9 mouse cellular contexts compared by ENCODE assay signal in the genomic region with DNA sequence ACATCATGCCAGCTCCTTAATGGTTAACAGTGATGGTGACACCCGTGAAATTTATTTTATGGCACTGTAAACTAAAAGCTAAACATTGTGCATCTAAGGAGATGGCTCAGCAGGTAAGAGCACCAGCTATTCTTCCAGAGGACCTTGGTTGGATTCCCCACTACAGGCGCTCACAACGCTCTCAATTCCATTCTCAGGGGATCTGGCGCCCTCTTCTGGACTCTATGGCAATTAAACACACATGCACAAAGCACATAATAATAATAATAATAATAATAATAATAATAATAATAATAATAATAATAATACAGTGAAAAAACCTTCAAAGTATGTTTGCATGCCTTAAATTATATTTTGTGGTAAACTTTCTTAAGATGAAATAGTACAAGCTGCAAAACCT. TPM values are rescaled to one million over a fixed set of nuclear protein-coding genes. Genes with fewer than 3 reads are reported as not detected.
DNase-seq lines count a peak whose midpoint lies in the region; ATAC-seq lines count a peak whose summit lies in the region.
"Had no signal": no experiment of that assay in that cellular context is flagged by ENCODE, and none has a peak within 500 bp of the region (broad histone marks: within the 10 kb centered on the region; RNA-seq: fewer than 3 reads in every experiment).

No protein-coding gene starts in this region.

- no peak overlapping the region for H3K27ac ChIP-seq in midbrain, embryonic 14.5 days (replicated peaks; ENCODE audit: low read depth, low read length)
- no peak overlapping the region for H3K27ac ChIP-seq in midbrain, embryonic 16.5 days (ENCODE audit: low read length)
- H3K27ac ChIP-seq in forebrain, embryonic 12.5 days: no peak overlapping the region
- H3K27ac ChIP-seq: lung, embryonic 15.5 days had no signal

- H3K27me3 ChIP-seq in midbrain, embryonic 14.5 days (ENCODE audit: control insufficient read depth, insufficient read depth, low read length): no peaks in the 10 kb centered on the region
- H3K27me3 ChIP-seq in midbrain, embryonic 16.5 days (ENCODE audit: control insufficient read depth, insufficient read depth, low read depth, low read length): no peaks in the 10 kb centered on the region
- no peaks in the 10 kb centered on the region for H3K27me3 ChIP-seq in forebrain, embryonic 12.5 days
- H3K27me3 ChIP-seq: lung, embryonic 15.5 days had no signal

- H3K4me3 ChIP-seq in midbrain, embryonic 14.5 days (replicated peaks; ENCODE audit: low read depth, low read length): no peak overlapping the region
- no peak overlapping the region for H3K4me3 ChIP-seq in midbrain, embryonic 16.5 days (ENCODE audit: low read depth, low read length)
- H3K4me3 ChIP-seq in forebrain, embryonic 12.5 days (replicated peaks): no peak overlapping the region
- H3K4me3 ChIP-seq: lung, embryonic 15.5 days had no signal

- no peaks in the 10 kb centered on the region for H3K4me1 ChIP-seq in midbrain, embryonic 14.5 days (ENCODE audit: control insufficient read depth, insufficient read depth, low read length)
- no peaks in the 10 kb centered on the region for H3K4me1 ChIP-seq in midbrain, embryonic 16.5 days (ENCODE audit: control insufficient read depth, insufficient read depth, low read length)
- H3K4me1 ChIP-seq in forebrain, embryonic 12.5 days: no peaks in the 10 kb centered on the region
- H3K4me1 ChIP-seq: lung, embryonic 15.5 days had no signal

- no peak for ATAC-seq in midbrain, embryonic 14.5 days (ENCODE audit: low FRiP score, low TSS enrichment)
- no peak for ATAC-seq in midbrain, embryonic 16.5 days
- no peak for ATAC-seq in forebrain, embryonic 12.5 days (ENCODE audit: low FRiP score)

- peak; percentile 19 for DNase-seq in gastrocnemius, adult 18-20 months (ENCODE audit: low spot score)
- DNase-seq in gastrocnemius, postnatal 4 days (ENCODE audit: low spot score in 2 of 2): no peak
- peak; percentile 47 for DNase-seq in midbrain, embryonic 14.5 days
- peak; percentile 57 for DNase-seq in adrenal gland, postnatal 10 days
- peak; percentile 22 for DNase-seq in lung, postnatal 10 days
- DNase-seq in layer of hippocampus, adult 8-10 months (ENCODE audit: low spot score in 2 of 2): no peak

- no peaks in the 10 kb centered on the region for H3K36me3 ChIP-seq in midbrain, embryonic 14.5 days (ENCODE audit: control insufficient read depth, insufficient read depth, low read length)
- H3K36me3 ChIP-seq in midbrain, embryonic 16.5 days (ENCODE audit: control insufficient read depth, insufficient read depth, low read length): no peaks in the 10 kb centered on the region
- no peaks in the 10 kb centered on the region for H3K36me3 ChIP-seq in forebrain, embryonic 12.5 days (replicated peaks)
- H3K36me3 ChIP-seq: lung, embryonic 15.5 days had no signal

- H3K9me3 ChIP-seq in midbrain, embryonic 14.5 days (ENCODE audit: control insufficient read depth, low read length): no peaks in the 10 kb centered on the region
- H3K9me3 ChIP-seq in midbrain, embryonic 16.5 days (replicated peaks; ENCODE audit: control insufficient read depth, low read length, poor library complexity, severe bottlenecking): no peaks in the 10 kb centered on the region
- no peaks in the 10 kb centered on the region for H3K9me3 ChIP-seq in forebrain, embryonic 12.5 days
- H3K9me3 ChIP-seq: lung, embryonic 15.5 days had no signal

- no peak overlapping the region for H3K4me2 ChIP-seq in midbrain, embryonic 14.5 days (ENCODE audit: low read length)
- no peak overlapping the region for H3K4me2 ChIP-seq in midbrain, embryonic 16.5 days (ENCODE audit: low read length)
- H3K4me2 ChIP-seq in forebrain, embryonic 12.5 days: no peak overlapping the region
- H3K4me2 ChIP-seq: lung, embryonic 15.5 days had no signal

- 22% methylated on average over 4 of the region's 4 CpGs for WGBS in midbrain, embryonic 14.5 days
- 28% methylated on average over 4 of the region's 4 CpGs for WGBS in midbrain, embryonic 16.5 days
- 25% methylated on average over 4 of the region's 4 CpGs for WGBS in forebrain, embryonic 12.5 days

- H3K9ac ChIP-seq in midbrain, embryonic 14.5 days (replicated peaks; ENCODE audit: low read length): no peak overlapping the region
- no peak overlapping the region for H3K9ac ChIP-seq in midbrain, embryonic 16.5 days (ENCODE audit: low read depth, low read length)
- no peak overlapping the region for H3K9ac ChIP-seq in forebrain, embryonic 12.5 days
- H3K9ac ChIP-seq: lung, embryonic 15.5 days had no signal

RNA-seq across cellular contexts. Expression of a gene that starts 11.6 kb away (rescaled TPM):
- total RNA-seq in gastrocnemius, adult 18-20 months (2021): not detected
- total RNA-seq in gastrocnemius, postnatal 4 days (2021): under 1 TPM; 0.10 to 0.13 TPM
- 0.27 and 0.66 TPM in 2 replicates for polyA plus RNA-seq in midbrain, embryonic 14.5 days (2014; fragmentation: Nextera tagmentation; extraction: Ambion mirVana)
- 1.1 and 1.6 TPM in 2 replicates for polyA plus RNA-seq in midbrain, embryonic 16.5 days (2015; fragmentation: Nextera tagmentation; extraction: Ambion mirVana)
- under 1 TPM in 1 of 2 experiments, not detected in 1; 0.21 TPM for total RNA-seq in adrenal gland, postnatal 10 days (2021)
- total RNA-seq in layer of hippocampus, adult 8-10 months (2022): under 1 TPM; 0.61 to 0.93 (median 0.74) TPM
- polyA plus RNA-seq in forebrain, embryonic 12.5 days (2016; fragmentation: Nextera tagmentation; extraction: Ambion mirVana): 0.43 TPM in 1 of 2 replicates, not detected in the other

RNA-seq across cellular contexts. Expression of a gene that starts 49.1 kb away (rescaled TPM):
- total RNA-seq in gastrocnemius, adult 18-20 months (2021): 100 to 1,000 TPM; 116 to 119 TPM
- total RNA-seq in gastrocnemius, postnatal 4 days (2021): 10 to 100 TPM; 69.4 to 98.6 TPM
- 134 and 154 TPM in 2 replicates for polyA plus RNA-seq in midbrain, embryonic 14.5 days (2014; fragmentation: Nextera tagmentation; extraction: Ambion mirVana)
- 136 and 144 TPM in 2 replicates for polyA plus RNA-seq in midbrain, embryonic 16.5 days (2015; fragmentation: Nextera tagmentation; extraction: Ambion mirVana)
- total RNA-seq in adrenal gland, postnatal 10 days (2021): 10 to 100 TPM; 71.6 to 83.5 TPM
- total RNA-seq in layer of hippocampus, adult 8-10 months (2022): 100 to 1,000 TPM in 2 of 4 experiments, 10 to 100 TPM in 2; 76.4 to 119 (median 97.1) TPM
- polyA plus RNA-seq in forebrain, embryonic 12.5 days (2016; fragmentation: Nextera tagmentation; extraction: Ambion mirVana): 155 and 157 TPM in 2 replicates

Comparison
In these comparisons a context has a peak if more than half of its experiments do, and no peak if none do; other contexts are left out.
1. DNase-seq: peak in gastrocnemius, adult 18-20 months (single experiment), midbrain, embryonic 14.5 days (single experiment), adrenal gland, postnatal 10 days (single experiment) and lung, postnatal 10 days (single experiment); none in gastrocnemius, postnatal 4 days (0 of 2) and layer of hippocampus, adult 8-10 months (0 of 2).